Mouse (Mus musculus) thymus, adult 18-20 months (tissue): ENCODE results near the gene Pgs1.

Experiments used
- DNase-seq, 2 experiments: peaks; one replicate each; pipeline ENCODE4 v3.0.0; 2022; ENCODE audit warnings: mixed read lengths in 2 of 2

The Pgs1 gene

GRCm38 (mm10) chr11:118058872-118059271 is 72.8 kb downstream of the Pgs1 start:
- DNase-seq = no peak

DNA sequence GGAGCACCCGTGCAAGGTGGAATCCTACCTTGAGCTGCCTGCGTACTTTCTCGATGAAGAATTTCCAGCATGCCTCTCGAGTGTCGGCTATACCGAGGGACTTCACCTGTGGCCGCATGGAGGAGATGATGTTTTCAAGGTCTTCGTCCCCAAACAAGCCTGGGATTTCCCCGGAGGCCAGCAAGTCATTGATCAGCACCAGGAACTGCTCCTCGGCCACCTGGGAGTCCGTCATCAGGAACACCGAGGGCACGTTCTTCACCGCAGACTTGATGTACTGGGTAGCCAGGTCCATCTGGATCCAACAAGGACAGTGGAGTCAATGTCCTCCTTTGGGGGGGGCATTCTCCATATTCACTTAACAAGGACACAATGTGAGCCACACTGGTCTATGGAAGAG is 73.9 kb downstream of the Pgs1 start:
- DNase-seq = no peak

GRCm38 (mm10) chr11:118067588-118067987 is 81.5 kb downstream of the Pgs1 start:
- no peak for DNase-seq

DNA sequence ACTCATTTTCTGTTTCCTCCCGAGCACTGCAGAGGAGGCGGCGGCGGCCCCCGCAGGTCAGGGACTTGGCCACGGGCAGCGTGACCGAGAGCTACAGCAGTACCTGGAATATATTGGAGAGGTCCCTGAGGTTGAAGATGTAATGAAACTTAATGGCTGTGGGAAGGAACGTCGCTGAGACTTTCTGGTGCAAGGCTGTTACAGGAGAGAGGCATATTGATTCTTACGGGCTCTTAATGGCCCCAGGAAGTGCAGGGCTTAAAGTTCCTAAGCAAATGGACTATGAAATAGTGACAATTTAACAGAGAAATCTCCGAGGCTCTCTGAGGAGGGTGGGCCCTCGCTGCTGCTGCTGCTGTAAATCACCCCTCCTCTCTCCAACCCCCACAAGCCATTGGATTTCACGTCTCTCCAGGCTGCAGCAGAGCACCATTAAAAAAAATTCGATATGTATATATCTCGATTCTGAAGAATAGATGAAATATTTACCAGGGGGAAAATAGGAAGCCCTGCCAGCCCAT is 82.8 kb downstream of the Pgs1 start:
- DNase-seq = no peak

GRCm38 (mm10) chr11:118071227-118071912 is 85.3 kb downstream of the Pgs1 start:
- DNase-seq = no peak
